Mouse (Mus musculus) midbrain, embryonic 14.5 days (tissue): ENCODE measurements around the gene Vps37b. TPM values are rescaled to one million over a fixed set of nuclear protein-coding genes. Genes with fewer than 3 reads are reported as not detected.

Source experiments
- ATAC-seq: fragments of 200-750 bp; cut with Nextera tagmentation; 2 replicates; pipeline ENCODE4 v1.8.0; 2017; ENCODE audit warnings: moderate number of reproducible peaks, moderate library complexity; ENCODE audit not compliant: low FRiP score, low TSS enrichment
- DNase-seq: peaks from one replicate; pipeline ENCODE4 v3.0.0-alpha.2; 2015
- H3K27ac ChIP-seq: fragments of 300-500 bp; sonication (generic); replicated peaks from 2 replicates; pipeline ENCODE4 v1.5.1; 2014; ENCODE audit warnings: mild to moderate bottlenecking, low read depth, low read length, moderate library complexity
- H3K27me3 ChIP-seq: fragments of 300-500 bp; sonication (generic); 2 replicates; pipeline ENCODE4 v1.6.1; 2014; ENCODE audit warnings: low read length, control low read depth, mixed read lengths; ENCODE audit not compliant: control insufficient read depth, insufficient read depth
- H3K36me3 ChIP-seq: fragments of 300-500 bp; sonication (generic); 2 replicates; pipeline ENCODE4 v1.6.1; 2014; ENCODE audit warnings: low read length, control low read depth; ENCODE audit not compliant: control insufficient read depth, insufficient read depth
- H3K4me1 ChIP-seq: fragments of 300-500 bp; sonication (generic); 2 replicates; pipeline ENCODE4 v1.6.1; 2014; ENCODE audit warnings: mild to moderate bottlenecking, antibody characterized with exemption, low read length, control low read depth; ENCODE audit not compliant: control insufficient read depth, insufficient read depth
- H3K4me2 ChIP-seq: fragments of 300-500 bp; sonication (generic); 2 replicates; pipeline ENCODE4 v1.6.1; 2014; ENCODE audit warnings: mild to moderate bottlenecking, low read length, moderate library complexity
- H3K4me3 ChIP-seq: fragments of 300-500 bp; sonication (generic); replicated peaks from 2 replicates; pipeline ENCODE4 v1.5.1; 2014; ENCODE audit warnings: low read depth, low read length
- H3K9ac ChIP-seq: fragments of 300-500 bp; sonication (generic); replicated peaks from 2 replicates; pipeline ENCODE4 v1.6.1; 2014; ENCODE audit warnings: mild to moderate bottlenecking, low read length, moderate library complexity
- H3K9me3 ChIP-seq: fragments of 300-500 bp; sonication (generic); 2 replicates; pipeline ENCODE4 v1.6.1; 2016; ENCODE audit warnings: low read length, control low read depth, mixed read lengths; ENCODE audit not compliant: control insufficient read depth
- WGBS: fragments of 180-500 bp; shearing (Covaris S2); extraction: QIAGEN DNeasy Blood & Tissue Kit; methylation state at CpG from one replicate; pipeline ENCODE4 v1.1.7; 2014; 5-methylcytosine and 5-hydroxymethylcytosine counted together
- polyA plus RNA-seq: library from polyadenylated mRNA; unstranded; fragments of >200 nt; fragmentation: Nextera tagmentation; extraction: Ambion mirVana; gene quantifications from 2 replicates; pipeline ENCODE4 v1.2.1, GENCODE M21; 2014

Vps37b gene
- polyA plus RNA-seq, 1 experiment from 2014 or later, result 72.4 TPM

GRCm38 (mm10) chr5:124021701-124022100 is 10.4 kb downstream of the Vps37b start:
- no peak overlapping the region for H3K27ac ChIP-seq
- 61% methylated on average over 11 of the region's 11 CpGs for WGBS
- no peak overlapping the region for H3K4me2 ChIP-seq
- no peaks in the 10 kb centered on the region for H3K9me3 ChIP-seq
- H3K36me3 ChIP-seq, result no peaks in the 10 kb centered on the region
- H3K27me3 ChIP-seq, result no peaks in the 10 kb centered on the region
- H3K4me1 ChIP-seq, result peaks cover 35% of the 10 kb centered on the region
- no peak for ATAC-seq
- H3K4me3 ChIP-seq, result no peak overlapping the region
- no peak for DNase-seq
- H3K9ac ChIP-seq, result no peak overlapping the region

GRCm38 (mm10) chr5:124021148-124021547 is 10.9 kb downstream of the Vps37b start:
- Histone ChIP-seq H3K9ac (no peak overlapping the region), H3K27me3 (no peaks in the 10 kb centered on the region), H3K4me3 (no peak overlapping the region), H3K4me1 (peaks cover 37% of the 10 kb centered on the region), H3K9me3 (no peaks in the 10 kb centered on the region), H3K36me3 (no peaks in the 10 kb centered on the region), H3K27ac (no peak overlapping the region), H3K4me2 (no peak overlapping the region)
- DNase-seq (no peak), ATAC-seq (no peak)
- 92% methylated on average over 11 of the region's 11 CpGs for WGBS

DNA sequence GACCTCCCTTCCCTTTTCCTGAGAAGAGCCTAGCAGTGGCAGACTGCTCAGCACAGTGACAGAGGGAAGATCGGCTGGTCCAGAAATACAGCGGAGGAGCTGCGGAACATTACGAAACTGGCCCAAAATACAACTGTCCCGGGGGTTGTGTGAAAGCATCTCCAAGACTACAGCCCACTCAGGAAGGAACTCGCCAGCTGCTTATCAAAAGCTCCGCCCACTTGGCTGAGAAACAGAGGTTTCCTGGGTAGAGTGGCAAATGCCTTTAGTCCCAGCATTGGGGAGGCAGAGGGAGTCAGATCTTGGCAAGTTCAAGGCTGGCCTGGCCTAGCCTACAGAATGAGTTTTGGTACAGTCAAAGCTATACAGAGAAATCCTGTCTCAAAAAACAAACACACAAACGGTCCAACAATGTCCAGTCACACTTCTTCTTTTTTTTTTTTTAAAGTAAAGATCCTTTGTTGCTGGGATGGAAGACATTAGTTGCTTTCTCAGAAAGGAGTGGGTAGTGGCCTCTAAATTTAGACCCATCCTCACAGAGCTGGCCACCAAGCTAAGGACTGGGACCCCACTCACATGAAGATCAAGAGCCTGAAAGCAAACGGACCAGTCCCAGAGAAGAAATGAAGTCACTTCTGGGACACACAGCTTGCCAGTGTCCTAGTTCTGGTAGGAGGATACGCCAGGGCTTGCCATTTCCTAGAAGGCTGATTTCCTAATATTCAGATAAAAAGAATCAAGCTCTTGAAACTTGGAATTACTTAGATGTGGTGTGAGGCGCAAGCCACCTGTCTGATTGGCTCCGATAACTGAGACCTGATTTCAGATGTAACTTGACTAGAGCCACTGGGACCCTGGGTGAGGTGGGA is 12.5 kb downstream of the Vps37b start:
- H3K4me3 ChIP-seq, result no peak overlapping the region
- DNase-seq, result peak; percentile 67
- H3K9ac ChIP-seq, result no peak overlapping the region
- ATAC-seq, result no peak
- H3K27ac ChIP-seq, result no peak overlapping the region
- no peak overlapping the region for H3K4me2 ChIP-seq
- no peaks in the 10 kb centered on the region for H3K9me3 ChIP-seq
- no peaks in the 10 kb centered on the region for H3K36me3 ChIP-seq
- WGBS, result 64% methylated on average over 12 of the region's 12 CpGs
- H3K27me3 ChIP-seq, result no peaks in the 10 kb centered on the region
- peaks cover 21% of the 10 kb centered on the region for H3K4me1 ChIP-seq

- Histone ChIP-seq H3K27me3 (no peaks in the 10 kb centered on the region), H3K4me3 (no peak overlapping the region), H3K4me1 (peaks cover 21% of the 10 kb centered on the region), H3K27ac (no peak overlapping the region), H3K36me3 (no peaks in the 10 kb centered on the region), H3K9me3 (no peaks in the 10 kb centered on the region), H3K4me2 (no peak overlapping the region), H3K9ac (no peak overlapping the region)
- no peak for DNase-seq
- WGBS, result 86% methylated on average over 9 of the region's 9 CpGs
- ATAC-seq, result no peak
Observed at GRCm38 (mm10) chr5:124018651-124019050, 13.4 kb downstream of the Vps37b start.

- Histone ChIP-seq H3K9me3 (no peaks in the 10 kb centered on the region), H3K9ac (no peak overlapping the region), H3K36me3 (no peaks in the 10 kb centered on the region), H3K4me1 (peaks cover 28% of the 10 kb centered on the region), H3K27me3 (no peaks in the 10 kb centered on the region), H3K4me3 (no peak overlapping the region), H3K4me2 (no peak overlapping the region), H3K27ac (no peak overlapping the region)
- ATAC-seq (no peak), DNase-seq (no peak)
- WGBS, result 82% methylated on average over 9 of the region's 9 CpGs
Observed at GRCm38 (mm10) chr5:124017941-124018340, 14.1 kb downstream of the Vps37b start.

DNA sequence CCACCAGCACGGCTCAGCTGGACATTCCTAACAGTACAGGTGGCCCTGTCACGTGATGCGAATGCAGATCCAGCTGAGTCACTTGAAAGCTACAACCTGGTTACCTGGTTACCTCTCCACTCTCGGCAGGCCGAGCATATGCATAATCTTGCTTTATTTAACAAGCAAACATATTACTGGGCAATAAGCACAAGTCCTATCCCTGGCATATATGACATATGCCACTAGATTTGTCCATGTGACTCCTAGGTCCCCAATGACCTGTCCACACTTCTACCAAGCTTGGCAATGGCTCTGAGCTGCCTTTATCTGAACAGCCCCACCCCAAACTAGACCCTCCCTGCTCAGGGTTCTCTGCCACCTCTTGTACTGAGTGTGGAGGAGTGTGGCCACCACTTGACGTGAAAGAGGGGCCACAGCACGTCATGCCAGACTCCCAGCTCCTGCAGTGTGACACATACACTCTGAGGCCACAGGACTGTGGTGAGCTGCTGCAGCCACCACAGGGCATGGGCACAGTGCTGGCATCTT is 15.7 kb downstream of the Vps37b start:
- Histone ChIP-seq H3K9ac (no peak overlapping the region), H3K36me3 (no peaks in the 10 kb centered on the region), H3K27ac (no peak overlapping the region), H3K4me1 (peaks cover 44% of the 10 kb centered on the region), H3K4me3 (no peak overlapping the region), H3K9me3 (no peaks in the 10 kb centered on the region), H3K4me2 (no peak overlapping the region), H3K27me3 (no peaks in the 10 kb centered on the region)
- DNase-seq (no peak), ATAC-seq (no peak)
- whole genome bisulfite sequencing, result 88% methylated on average over 7 of the region's 7 CpGs

- 87% methylated on average over 2 of the region's 2 CpGs for WGBS
- ATAC-seq (no peak), DNase-seq (no peak)
- no peaks in the 10 kb centered on the region for H3K9me3 ChIP-seq
- H3K4me3 ChIP-seq, result no peak overlapping the region
- H3K9ac ChIP-seq, result no peak overlapping the region
- no peaks in the 10 kb centered on the region for H3K36me3 ChIP-seq
- H3K27me3 ChIP-seq, result no peaks in the 10 kb centered on the region
- peak overlapping the region; percentile 45; the same call in 1 of the 2 replicates for H3K27ac ChIP-seq
- peaks cover 50% of the 10 kb centered on the region for H3K4me1 ChIP-seq
- H3K4me2 ChIP-seq, result no peak overlapping the region
Observed at GRCm38 (mm10) chr5:124015727-124016126, 16.3 kb downstream of the Vps37b start.

DNA sequence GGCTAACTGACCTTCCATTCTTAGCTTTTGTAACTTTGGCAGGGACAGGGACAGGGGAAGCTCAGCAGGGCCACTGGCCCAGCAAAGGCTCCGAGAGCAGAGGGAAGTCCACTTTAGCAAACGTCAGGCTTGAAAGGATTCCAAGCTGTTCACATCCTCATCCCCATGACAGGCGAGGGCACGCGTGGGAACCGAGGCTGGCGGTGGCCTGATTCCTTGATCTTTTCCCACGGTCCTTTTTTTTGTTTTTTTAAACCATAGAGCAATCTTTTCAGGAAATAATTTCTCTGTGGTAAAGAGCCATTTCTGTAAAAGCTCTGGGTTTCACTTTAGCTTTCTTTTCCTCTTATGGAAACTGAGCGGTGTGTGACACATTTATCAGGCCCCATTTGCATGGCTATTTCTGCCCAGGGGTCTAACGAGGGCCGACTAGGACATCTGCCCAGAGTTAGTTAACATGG is 17.2 kb downstream of the Vps37b start:
- Histone ChIP-seq H3K4me1 (peaks cover 55% of the 10 kb centered on the region), H3K4me2 (no peak overlapping the region), H3K9ac (no peak overlapping the region), H3K27ac (no peak overlapping the region), H3K27me3 (no peaks in the 10 kb centered on the region), H3K9me3 (no peaks in the 10 kb centered on the region), H3K4me3 (no peak overlapping the region), H3K36me3 (peaks cover 5% of the 10 kb centered on the region; the same call in 1 of the 2 replicates)
- ATAC-seq (no peak), DNase-seq (no peak)
- 7% methylated on average over 11 of the region's 11 CpGs for WGBS

DNA sequence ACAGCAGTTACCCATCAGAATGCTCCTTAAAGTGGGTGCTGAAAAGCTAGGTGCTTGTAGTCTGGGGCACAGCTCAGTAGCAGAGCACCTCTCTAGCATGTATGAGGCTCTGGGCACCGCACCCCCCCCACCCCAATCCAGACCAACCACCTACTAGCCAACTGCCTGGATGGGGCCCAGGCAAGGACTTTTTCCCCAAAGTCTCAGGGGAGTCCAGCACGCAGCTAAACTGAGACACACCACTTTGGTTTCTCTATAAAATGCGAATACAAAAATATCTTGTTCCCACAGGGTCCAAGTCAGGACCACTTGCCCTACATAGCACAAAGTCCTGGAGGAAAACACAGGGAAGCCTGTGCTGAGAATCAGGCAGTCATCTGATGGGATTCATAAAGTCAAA is 17.9 kb downstream of the Vps37b start:
- Histone ChIP-seq H3K4me2 (no peak overlapping the region), H3K36me3 (peaks cover 12% of the 10 kb centered on the region), H3K9me3 (no peaks in the 10 kb centered on the region), H3K4me1 (peaks cover 55% of the 10 kb centered on the region), H3K4me3 (no peak overlapping the region), H3K9ac (no peak overlapping the region), H3K27me3 (no peaks in the 10 kb centered on the region), H3K27ac (peak overlapping the region; percentile 28; the same call in 1 of the 2 replicates)
- no peak for ATAC-seq
- no peak for DNase-seq
- 57% methylated on average over 3 of the region's 3 CpGs for WGBS
